Mouse (Mus musculus): ENCODE measurements around the gene Rapsn.

The Rapsn gene

DNA sequence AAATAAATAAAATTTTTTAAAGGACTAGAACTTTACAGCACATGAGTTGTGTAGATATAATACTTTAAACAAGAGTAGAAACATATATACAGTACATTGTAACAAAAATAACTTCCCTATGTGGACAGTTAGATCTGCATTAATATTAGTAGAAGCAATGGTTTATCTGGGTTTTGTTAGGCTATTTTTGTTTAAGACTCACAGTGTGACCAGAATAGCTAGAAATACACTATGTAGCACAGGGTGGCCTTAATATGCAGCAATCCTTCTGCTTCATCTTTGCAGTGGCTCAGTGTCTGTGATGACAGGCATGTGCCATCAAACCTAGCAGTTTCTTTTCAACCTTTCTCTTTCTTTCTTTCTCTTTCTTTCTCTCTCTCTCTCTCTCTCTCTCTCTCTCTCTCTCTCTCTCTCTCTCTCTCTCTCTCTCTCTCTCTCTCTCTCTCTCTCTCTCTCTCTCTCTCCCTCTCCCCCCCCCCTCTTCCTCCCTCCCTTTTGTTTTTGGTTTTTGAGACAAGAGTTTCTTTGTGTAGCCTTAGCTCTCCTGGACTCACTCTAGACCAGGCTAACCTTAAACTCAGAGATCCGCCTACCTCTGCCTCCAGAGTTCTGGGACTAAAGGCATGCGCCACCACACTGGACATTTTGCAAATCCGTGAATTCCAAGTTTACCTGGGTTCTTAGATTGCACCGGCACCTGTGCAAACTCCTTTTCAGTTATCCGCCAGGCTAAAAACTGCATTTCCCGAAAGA lies 17.9 kb downstream of the Rapsn start:
- no peak for DNase-seq (ENCODE audit: low spot score)

DNA sequence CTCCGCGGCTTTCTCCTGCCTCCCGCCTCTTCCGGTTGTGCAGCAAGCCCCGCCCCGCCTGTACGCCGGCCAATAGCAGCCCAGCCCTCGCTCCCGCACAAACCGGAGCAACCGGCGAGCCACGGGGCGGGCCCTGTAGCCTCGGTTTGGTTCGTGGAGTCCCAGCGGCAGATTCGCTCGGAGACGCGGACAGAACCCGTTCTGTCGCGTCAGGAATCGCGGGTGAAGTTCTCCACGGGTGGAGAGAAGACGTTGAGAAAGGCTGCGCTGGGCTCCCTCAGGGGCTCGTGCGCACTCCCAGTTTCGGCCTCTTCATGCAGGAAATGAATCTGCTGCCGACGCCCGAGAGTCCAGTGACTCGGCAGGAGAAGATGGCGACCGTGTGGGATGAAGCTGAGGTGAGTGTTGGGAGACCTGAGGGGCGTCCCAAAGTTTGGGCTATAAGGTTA lies 18.5 kb downstream of the Rapsn start, which contains the start of gene Psmc3:
Gene Psmc3 (plus strand): TSS at position 76 of the 449 bp plus-strand sequence.
- DNase-seq (ENCODE audit: low spot score), result peak; percentile 96

DNA sequence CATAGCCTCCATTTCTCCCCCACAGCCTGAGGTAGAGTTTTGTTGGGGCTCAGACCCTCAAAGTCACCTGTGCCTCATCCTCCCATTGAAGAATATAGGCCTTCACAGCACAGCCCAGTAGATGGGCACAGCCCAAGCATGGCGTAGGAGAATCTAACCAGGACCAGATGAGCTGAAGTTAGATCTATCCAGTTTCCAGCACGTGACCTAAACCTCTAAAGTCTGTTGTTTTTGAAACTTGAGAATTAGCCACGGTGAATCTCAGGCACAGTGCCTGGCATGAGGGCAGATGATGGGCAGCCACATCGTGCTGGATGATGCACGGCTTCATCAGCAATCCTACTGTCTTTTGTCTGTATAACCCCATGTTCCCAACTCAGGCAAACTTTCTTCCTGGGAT lies 23.0 kb downstream of the Rapsn start:
- DNase-seq (ENCODE audit: low spot score), result no peak

DNA sequence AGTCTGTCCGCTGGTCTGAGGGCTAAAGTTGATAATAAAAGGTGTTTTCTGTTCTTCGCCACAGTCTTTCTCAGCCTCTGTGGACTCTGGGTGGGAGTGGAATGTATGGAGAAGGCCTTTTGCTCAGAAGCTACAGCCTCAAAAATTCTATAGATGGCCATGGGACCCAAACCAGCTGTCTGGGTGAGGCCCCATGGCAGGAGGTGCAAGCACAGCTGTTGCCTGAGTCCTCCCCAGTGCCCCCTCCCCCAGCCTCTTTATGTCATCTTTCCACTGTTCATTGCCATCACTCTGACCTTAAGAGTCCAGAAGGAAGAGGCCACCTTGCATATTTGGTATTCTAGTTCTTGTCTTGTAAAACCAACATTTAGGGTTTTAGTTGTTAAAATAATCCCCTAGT lies 24.0 kb downstream of the Rapsn start:
- no peak for DNase-seq (ENCODE audit: low spot score)

DNA sequence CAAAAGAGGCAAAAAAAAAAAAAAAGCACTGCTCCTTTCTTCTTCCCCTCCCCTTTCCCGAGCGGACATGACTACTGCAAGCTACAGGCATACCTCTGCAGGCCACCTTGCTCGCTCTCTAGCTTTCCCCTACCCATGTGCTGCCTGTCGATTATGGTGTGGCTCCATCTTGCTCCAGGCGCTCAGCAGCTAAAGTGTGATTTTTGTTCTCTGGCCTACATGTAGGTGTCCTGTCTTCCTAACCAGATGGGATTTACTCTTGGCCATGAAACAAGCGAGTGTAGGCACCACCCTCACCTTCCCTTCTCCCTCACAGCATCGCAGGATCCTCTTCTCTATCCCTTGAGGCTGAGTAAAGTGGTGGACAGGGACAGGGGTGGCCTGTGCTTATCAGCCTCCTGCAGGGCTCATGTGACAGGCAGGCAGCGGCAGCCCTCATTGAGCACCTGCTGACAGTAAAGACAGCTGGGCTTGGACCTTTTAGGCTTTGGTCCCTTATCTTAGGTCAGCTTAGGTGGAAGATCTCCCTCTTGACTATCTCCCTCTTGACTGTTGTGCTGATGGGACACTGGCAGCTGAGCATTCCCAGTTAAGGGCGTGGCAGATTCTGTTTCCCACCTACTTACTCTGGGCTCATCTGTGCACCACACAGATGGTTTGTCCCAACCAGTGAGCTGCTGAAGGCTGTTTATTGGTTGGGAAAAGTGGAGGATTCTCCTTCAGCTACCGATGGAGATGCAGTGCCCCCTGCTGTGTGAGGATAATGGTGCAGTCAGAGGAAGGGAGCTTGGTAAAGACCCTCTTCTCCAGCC lies 25.3 kb downstream of the Rapsn start:
- DNase-seq (ENCODE audit: low spot score), result no peak

DNA sequence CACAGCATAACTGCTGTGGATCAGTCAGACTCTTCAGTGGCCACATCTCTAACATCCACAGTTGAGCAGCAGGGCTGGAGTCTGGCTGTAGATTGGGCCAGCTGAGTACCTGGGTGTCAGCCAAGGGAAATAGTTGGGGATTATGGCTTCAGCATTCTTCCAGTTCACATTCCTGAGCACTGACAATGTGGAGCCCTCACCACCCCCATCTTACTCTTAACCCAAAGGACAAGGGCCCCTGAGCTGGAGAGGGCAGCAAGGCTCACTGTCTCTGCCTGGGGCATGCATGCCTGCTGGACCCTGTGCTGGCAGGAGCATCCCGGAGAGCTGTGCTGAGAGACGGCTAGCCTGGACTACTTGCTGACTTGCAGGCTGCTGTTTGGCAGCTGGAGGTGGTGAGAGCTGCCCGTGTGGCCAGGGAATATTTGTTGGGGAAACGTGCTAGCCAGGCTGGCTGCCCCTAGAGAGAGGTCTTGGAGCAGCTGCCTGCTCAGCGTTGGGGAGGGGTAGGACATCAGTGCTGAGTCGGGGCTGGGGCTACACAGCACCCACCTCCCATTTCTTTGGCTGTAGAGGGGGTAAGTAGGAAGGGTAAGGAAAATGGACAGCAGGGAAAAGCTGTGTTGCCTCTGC lies 26.5 kb downstream of the Rapsn start:
- DNase-seq (ENCODE audit: low spot score), result no peak

DNA sequence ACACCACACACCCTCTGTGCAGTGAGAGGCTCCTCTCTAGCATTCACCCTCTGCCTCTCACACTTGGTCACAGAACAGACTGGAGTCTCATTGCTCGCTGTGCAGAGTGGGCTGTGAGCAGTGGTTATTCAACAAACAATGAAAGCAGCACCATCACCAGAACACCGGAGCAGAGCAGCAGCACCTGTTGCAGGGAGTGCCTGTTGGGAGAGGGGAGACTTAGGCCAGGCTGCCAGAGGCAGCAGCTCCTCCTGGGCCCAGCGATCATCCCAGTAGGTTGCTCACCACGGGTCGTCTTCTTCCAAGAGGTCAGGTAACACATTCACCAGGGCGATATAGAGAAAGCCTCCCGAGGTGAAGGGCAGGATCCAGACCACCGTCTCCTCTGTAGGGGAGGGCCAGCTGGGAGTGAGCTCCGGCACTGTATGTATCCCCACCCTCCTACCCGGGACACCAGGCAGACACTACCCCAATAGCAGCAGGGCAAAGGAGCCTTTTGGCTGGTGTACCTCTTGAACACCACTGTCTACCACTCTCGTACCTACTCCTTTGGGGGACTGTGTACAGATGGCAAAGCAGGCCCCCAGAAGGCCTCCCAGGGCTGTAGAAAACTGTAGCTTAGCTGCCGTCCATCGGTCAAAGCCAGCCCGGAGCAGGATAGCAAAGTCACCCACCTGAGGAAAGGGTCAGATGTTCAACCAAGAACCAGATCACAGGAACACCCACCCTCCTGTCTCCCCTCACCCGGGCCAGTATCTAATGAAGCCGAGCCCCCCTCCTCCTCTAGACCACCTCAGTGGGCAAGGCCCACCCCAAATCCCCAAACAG lies 27.6 kb downstream of the Rapsn start:
- no peak for DNase-seq (ENCODE audit: low spot score)

DNA sequence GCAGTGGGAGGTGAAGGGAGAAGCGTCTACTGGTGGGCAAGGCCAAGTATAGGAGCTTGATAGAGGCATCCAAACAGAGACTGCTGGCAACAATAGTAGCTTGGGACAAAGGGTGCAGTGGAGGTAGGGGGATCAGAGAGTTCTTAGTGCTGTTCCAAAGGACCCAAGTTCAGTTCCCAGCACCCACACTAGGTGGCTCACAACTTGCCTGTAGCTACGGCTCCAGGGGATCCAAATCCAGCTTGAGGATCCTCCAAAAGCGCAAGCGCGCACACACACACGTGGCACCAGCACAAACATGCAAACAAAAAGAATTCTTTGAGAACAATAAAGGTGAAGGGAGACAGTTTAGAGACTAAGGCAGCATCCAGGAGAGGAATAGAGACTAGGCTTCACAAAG lies 28.8 kb downstream of the Rapsn start:
- DNase-seq (ENCODE audit: low spot score), result no peak

DNA sequence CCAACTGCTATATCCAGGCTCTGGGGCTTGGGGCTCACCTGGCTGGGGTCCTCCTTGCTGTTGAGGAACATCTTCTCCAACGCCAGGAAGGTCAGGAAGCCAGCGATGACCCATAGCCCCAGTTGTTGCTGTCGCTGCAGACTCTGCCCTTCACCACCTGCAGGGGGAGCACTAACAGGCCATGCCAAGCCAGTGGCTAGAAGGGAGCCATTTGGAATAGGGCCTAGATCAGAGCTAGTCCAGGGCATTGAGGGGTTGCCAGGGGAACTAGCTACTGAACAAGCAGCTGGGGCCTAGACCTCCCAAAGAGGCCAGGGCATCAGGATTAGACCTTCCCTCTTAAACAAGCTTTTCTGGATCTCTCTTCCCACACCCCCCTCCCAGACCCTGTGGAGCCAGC lies 30.1 kb downstream of the Rapsn start:
- no peak for DNase-seq (ENCODE audit: low spot score)

DNA sequence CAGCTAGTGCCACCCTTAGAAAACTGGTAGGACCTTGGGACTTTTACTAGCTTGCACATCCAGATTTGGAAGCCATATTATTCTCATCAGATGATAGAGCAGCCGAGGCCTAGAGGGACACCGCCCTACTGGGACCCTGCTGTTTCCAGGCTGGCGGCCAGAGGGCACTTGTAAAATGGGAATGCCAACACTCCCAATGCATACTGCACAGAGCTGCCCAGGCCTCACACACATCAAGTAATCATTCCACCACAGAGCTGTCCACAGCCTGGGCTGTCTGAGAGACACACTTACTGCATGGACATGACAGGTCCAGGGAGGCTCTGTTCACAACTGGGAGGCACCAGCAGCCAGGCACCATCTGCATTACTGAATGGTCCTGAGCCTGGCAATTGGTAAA lies 31.0 kb downstream of the Rapsn start:
- DNase-seq (ENCODE audit: low spot score), result no peak

DNA sequence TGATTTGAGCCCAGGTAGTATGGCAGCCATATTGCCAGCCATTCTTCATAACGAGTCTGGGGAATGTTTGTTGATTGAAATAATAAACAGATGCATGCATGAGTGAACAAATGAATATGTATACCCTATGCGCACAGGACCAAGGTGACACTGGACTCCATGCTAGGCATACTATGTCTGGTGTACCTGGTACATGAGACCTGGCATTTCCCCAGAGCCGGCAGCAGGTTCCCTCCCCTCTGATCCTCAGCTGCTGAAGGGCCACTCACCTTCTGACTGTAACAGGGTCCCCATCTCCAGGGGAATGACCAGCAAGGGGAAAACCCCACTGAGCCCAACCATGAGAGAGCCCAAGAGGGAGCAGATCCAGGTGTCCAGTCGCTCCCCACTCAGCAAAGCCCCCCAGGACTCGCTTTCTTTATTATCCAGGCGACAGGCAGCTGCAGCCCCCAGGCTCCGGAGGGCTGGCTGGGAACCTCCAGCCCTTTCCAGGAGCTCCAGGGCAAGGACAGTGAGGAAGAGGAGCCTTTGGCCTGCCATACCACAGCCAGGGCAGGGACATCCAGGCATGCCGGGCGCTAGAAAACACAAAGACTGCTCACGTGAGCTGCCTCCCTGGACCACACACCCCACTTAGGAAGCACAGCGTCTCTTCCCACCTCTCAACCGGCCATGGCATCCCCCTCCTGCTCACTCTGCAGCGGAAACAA lies 32.9 kb downstream of the Rapsn start:
- DNase-seq (ENCODE audit: low spot score), result no peak

DNA sequence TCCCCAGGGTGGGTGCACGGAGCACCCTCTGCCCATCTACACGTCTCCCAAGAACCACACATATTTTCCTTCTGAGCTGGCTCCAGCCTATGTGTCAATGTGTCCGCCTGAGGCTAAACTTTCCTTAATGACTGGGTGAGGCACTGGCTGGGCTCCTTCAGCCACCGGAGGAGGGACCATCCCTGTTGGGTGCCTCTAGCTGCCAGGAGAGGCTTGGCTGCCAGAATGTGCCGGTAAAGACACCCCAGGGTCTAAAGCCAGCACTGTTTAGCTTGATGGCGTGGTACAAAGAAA lies 33.4 kb downstream of the Rapsn start:
- no peak for DNase-seq (ENCODE audit: low spot score)

DNA sequence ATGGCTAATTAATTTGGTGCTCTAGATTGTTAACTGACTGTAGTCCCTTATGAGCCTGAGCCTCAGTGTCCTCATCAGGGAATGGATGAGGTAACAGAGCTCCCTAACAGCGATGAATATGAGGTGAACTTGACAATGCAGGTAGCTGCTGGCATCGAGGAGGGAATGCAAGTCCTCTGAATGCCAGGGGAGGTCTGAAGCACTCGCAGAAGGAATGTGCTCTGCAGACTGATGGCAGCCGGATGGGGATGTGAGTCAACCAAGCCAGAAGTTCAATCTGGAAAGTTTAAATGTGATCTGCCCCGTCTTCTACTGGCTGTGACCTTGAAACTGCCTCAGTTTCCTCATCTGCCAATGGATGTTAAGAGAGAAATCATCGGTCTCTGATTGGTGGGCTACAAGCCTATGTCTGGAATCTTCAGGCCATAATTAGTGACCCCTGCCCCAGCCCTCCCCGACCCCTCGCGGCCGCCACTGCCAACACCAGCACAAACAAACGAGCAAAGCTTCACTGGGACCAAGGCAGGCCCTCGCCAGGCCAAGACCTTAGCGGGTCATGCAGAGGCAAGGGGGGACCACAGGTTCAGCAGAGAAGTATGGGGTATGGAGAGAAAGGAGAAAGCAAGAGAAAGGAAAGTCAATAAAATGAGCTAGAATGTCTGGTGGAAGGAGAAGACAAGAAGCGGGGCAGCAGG lies 34.0 kb downstream of the Rapsn start:
- DNase-seq (ENCODE audit: low spot score), result no peak

DNA sequence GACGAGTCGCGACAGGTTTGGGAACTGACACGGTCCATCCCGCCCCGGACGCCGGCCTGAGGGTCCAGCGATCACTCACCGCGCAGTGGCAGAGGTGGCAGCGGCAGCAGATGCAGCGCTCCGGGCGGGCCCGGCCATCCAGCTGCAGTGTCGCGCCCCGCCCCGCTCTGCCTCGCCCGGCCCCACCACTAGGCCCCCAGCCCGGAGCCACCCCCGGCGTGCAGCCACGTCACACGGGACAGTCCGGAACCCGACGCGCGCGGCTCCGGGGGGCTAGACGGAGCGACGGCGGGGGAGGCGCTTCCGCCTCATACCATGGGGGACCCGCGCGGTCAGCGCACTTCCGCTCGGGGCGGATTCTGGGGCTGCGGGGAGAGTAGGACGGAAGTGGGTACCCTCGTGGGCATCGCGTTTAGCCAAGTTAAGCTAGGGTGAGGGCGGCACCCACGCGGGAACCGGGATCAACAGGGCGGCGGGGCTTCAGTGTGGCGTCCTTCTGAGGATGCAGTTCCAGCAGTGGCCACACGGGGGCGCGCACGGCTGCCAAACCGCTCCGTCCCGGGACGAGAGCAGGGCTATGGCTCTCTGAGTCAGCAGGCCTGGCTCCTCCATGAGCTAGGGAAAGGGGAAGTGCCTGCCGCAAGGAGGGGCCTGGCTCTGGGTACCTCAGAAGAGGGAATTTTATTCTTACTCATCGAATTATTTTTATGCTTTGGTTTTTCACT lies 34.8 kb downstream of the Rapsn start, which contains the start of gene Slc39a13:
Gene Slc39a13 (minus strand): TSS at position 342 of the 725 bp plus-strand sequence.
- peak; percentile 92 for DNase-seq (ENCODE audit: low spot score)

DNA sequence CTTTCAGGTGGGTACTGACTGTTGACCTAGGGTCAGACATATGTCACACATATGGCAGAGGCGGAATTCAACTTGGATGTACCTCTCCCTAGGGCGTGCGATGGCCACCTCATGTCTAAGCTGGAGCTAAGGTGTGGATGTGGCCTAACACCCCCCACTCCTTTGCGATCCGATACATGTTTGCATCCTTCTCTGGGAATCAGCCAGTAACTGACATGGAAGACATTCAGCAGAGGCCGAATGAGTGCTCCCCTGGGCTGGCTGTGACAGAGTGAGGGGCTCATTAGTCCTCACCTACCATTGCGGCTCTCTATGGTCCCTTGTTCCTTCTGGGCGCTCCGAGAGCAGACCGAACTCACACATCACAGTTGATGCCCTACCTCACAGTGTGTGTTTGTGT lies 35.6 kb downstream of the Rapsn start:
- no peak for DNase-seq (ENCODE audit: low spot score)

DNA sequence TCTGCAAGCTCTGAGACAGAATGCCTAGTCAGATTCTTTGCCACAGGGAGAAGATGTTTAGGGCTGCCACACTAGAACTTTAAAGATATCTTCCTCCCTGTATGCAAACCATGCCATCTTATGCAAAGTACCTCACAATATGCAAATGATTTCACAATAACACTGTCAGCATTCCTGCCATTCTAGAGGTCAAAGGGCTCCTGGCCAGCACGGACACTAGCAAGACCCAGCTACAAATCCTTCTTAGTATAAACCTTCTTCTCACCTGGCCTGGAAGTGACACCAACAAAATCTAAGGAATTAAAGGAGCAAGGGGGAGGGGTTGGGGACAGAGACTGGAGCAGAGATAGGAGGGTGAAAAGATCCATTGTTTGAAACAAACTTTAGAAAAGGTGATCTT lies 36.7 kb downstream of the Rapsn start:
- DNase-seq (ENCODE audit: low spot score), result no peak

DNA sequence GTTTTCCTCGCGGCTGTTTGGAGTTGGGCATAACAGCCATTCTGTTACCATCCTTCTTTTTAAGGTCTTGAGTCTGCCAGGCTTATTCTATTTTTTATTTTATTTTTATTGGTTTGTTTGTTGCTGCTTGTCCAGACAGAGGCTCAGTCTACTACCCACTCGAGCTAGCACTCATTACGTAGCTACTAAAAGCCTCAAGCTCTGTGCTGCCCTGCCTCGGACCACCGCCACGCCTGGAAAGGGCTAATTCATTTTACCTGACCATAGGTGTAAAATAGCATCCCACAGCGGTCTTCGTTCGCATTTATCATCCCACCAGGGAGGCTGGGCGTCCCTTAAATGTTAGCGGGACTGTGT lies 42.5 kb downstream of the Rapsn start:
- DNase-seq (ENCODE audit: low spot score), result no peak

DNA sequence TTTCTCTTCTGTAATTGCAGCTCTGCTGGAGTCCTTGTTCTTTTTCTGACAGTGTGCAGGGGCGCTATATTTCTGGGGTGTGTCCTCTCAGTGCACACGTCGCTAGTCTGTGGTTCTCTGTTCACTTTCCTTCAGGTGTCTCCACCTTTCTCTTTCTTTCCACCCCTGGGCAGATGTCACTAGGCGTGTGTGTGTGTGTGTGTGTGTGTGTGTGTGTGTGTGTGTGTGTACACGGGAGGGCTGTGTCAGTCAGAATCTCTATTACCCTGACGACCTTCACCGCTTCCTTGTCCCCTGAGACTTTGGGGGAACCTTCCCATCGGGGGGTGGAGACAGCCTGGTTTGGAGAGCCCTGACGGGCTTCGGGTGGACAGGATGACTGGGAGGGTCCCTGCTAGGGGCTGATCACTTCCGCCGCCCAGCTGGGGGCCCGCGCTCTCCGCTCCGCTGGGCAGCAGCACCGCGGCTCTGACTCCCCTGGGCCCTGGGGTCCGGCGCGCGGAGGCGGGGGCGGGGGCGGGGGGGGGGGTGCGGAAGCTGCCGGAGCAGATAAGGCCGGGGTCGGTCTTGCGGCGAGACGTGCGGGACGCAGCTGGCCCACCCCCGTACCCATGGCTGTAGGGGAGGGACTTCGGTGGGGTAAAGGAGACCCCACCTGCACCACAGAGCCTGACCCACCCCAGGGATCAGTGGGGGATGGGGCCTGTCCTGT lies 43.0 kb downstream of the Rapsn start:
- no peak for DNase-seq (ENCODE audit: low spot score)

DNA sequence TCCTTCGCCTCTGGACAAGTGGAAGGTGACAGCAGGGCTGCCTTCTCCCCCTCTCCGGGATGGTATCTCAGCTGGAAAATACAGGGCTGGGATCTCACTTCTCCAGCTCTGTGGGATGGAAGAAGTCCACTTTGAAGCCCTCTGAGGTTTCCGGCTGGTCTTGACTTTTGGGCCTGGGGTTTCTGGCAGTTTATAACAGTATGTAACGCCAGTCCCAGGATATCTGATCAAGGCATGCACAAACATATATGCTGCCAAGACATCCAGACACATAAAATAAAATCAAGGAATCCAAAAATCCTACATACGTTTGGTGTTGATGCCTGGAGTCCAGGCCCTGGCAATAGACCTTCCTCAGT lies 43.6 kb downstream of the Rapsn start:
- no peak for DNase-seq (ENCODE audit: low spot score)
